Mouse (Mus musculus): ENCODE measurements at regions not wholly inside any gene's neighbourhood (a gene's known extent, or its start where the extent isn't known, plus 50 kb on each side); places are given as distances from the start of the nearest gene placed in this dataset.

DNA sequence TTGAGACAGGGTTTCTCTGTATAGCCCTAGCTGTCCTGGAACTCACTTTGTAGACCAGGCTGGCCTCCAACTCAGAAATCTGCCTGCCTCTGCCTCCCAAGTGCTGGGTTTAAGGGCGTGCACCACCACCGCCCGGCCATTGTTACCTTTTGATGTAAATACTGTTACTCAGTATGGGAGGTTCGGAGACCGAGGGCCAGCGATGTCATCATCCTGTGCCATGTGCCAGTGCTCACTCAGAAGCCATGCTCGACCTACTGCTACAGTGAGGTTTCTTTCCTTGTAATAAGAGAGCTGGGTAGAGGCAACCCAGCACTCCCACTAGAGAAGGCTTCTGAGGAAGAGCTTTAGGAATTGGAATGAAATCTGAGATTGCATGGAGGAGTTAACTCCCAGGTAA, 191.6 kb upstream of the Tgfbr2 start:
- TF ChIP-seq CTCF (IDR thresholded peaks at IDR 0.05; ENCODE audit: insufficient read depth, low read length) (no peak), POLR2A (IDR thresholded peaks at IDR 0.05; ENCODE audit: borderline replicate concordance, extremely low read depth, low read depth, low read length) (no peak)

Measured in lung, adult 2 months (tissue).